Mouse (Mus musculus) testis, adult 2 months (tissue): Measurements from ENCODE around the gene Armc6. TPM values are rescaled to one million over a fixed set of nuclear protein-coding genes. Genes with fewer than 3 reads are reported as not detected.
A peak's percentile ranks its signal among the peaks of the same experiment; 100 is the strongest.
"Not testable (repeated sequence)": the region's sequence is repeated elsewhere in the genome, so short reads cannot be mapped to it uniquely, and the experiment has no call there.

ENCODE experiments used
- H3K27ac ChIP-seq: fragments of 200-500 bp; 2 replicates; pipeline ENCODE4 v1.5.1; 2012; ENCODE audit warnings: low read depth, low read length; ENCODE audit not compliant: control insufficient read depth, insufficient read depth
- H3K27me3 ChIP-seq: fragments of 200-500 bp; 2 replicates; pipeline ENCODE4 v1.6.1; 2012; ENCODE audit warnings: mild to moderate bottlenecking, low read length, moderate library complexity; ENCODE audit not compliant: control insufficient read depth, insufficient read depth
- H3K36me3 ChIP-seq: fragments of 200-500 bp; 2 replicates; pipeline ENCODE4 v1.6.1; 2012; ENCODE audit warnings: mild to moderate bottlenecking, low read length; ENCODE audit not compliant: control insufficient read depth, insufficient read depth
- H3K4me1 ChIP-seq: fragments of 200-500 bp; 2 replicates; pipeline ENCODE4 v1.6.1; 2012; ENCODE audit warnings: low read length; ENCODE audit not compliant: control insufficient read depth, insufficient read depth
- H3K4me3 ChIP-seq: fragments of 200-500 bp; 2 replicates; pipeline ENCODE4 v1.5.1; 2012; ENCODE audit warnings: low read depth, mild to moderate bottlenecking, low read length, moderate library complexity, mixed read lengths; ENCODE audit not compliant: control insufficient read depth
- CTCF ChIP-seq: fragments of 200-500 bp; IDR thresholded peaks from 2 replicates; pipeline ENCODE4 v1.5.1; 2012; ENCODE audit warnings: low read depth, mild to moderate bottlenecking, inconsistent platforms, low read length, moderate library complexity; ENCODE audit not compliant: control insufficient read depth, insufficient read depth, insufficient replicate concordance
- POLR2A ChIP-seq: fragments of 200-500 bp; IDR thresholded peaks from 2 replicates; pipeline ENCODE4 v1.6.1; 2012; ENCODE audit warnings: low read depth, mild to moderate bottlenecking, inconsistent platforms, low read length, moderate library complexity; ENCODE audit not compliant: control insufficient read depth
- polyA plus RNA-seq: library from polyadenylated mRNA; depleted of rRNA; stranded (reverse); fragments of >200 nt; gene quantifications from 2 replicates; pipeline ENCODE4 v1.2.3, GENCODE M21; 2012

Armc6 gene
- polyA plus RNA-seq, 1 experiment: 5.4 TPM

DNA sequence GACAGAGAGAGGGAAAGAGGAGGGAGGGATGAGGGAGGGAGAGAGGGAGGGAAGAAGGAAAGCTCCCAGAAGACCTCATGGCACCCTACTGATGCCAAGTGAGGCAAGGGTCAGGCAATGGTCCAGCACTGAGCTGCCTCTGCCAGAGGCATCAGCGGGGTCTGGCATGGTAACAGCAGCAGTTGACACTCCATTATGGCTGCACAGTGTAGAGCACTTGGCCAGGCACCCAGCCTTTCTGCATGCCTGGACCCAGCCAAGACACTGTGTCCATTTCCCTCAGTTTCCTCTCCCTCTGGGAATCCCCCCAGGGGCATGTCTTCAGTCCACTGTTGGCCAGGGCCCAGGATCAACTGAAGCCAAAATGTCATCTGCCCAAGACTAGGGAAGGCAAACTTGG, 17.7 kb downstream of the Armc6 start:
- H3K4me3 ChIP-seq: no peak overlapping the region
- peaks cover 10% of the 10 kb centered on the region for H3K4me1 ChIP-seq
- H3K36me3 ChIP-seq: no peaks in the 10 kb centered on the region
- H3K27me3 ChIP-seq: no peaks in the 10 kb centered on the region
- TF ChIP-seq CTCF: no peak
- TF ChIP-seq POLR2A: no peak
- no peak overlapping the region for H3K27ac ChIP-seq

DNA sequence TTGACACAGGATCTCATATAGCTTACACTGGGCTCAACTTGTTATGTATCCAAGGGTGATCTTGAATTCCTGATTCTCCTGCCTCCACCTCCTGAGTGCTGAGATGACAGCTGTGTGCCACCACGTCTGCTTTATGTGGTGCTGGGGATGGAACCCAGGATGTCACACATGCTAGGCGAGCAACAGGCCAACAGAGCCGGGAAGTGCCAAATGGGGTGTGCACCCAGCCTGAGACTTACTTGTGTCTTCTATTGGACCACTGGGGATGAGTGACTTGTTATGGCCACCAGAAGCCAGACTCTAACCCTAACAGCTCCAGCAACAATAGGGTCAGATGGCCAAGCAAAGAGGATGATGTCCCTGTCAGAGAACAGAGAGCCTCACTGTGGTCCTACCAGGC, 18.1 kb downstream of the Armc6 start:
- H3K4me1 ChIP-seq: peaks cover 11% of the 10 kb centered on the region
- H3K4me3 ChIP-seq, H3K27ac ChIP-seq, H3K36me3 ChIP-seq, H3K27me3 ChIP-seq: not testable (repeated sequence)

DNA sequence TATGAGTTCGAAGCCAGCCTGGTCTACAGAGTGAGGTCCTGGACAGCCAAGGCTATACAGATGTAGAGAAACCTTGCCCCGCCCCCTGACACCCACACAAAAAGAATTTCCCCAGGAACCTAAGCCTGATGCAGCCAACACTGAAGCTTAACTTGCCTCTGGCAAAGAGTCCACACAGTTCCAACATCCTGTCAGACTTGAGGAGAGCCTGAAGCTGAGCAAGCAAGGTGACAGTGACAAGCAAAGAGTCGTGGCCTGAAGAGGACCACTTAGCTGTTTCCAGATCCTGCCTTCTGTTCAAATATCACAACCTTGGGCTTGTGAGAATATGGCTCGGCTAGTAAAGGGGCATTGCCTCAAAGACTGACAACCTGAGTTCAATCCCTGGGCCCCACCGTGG, 19.2 kb downstream of the Armc6 start:
- H3K4me1 ChIP-seq: peaks cover 8% of the 10 kb centered on the region
- H3K4me3 ChIP-seq: no peak overlapping the region
- no peaks in the 10 kb centered on the region for H3K36me3 ChIP-seq
- H3K27me3 ChIP-seq: no peaks in the 10 kb centered on the region
- no peak for TF ChIP-seq CTCF
- no peak for TF ChIP-seq POLR2A
- H3K27ac ChIP-seq: no peak overlapping the region

DNA sequence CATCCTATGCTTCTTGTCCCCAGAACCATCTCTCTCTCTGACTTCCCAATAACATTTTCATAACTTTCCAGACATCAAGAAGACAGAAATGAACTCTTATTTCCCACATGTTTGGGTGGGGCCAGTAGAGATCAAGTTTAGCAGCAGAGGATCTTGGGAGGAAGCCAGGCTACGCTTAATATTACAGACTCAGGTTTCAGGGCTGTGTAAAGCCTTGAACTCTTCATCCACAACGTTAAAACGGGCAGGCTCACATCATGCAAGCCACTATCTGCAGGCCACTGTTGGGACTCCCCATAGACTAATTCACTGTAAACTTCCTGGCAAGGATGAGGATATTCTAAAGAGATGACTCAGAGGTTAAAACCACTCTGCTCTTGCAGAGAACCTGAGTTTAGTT, 19.9 kb downstream of the Armc6 start:
- Histone ChIP-seq H3K4me3 (no peak overlapping the region), H3K27ac (no peak overlapping the region), H3K36me3 (no peaks in the 10 kb centered on the region), H3K4me1 (peaks cover 8% of the 10 kb centered on the region), H3K27me3 (no peaks in the 10 kb centered on the region)
- TF ChIP-seq CTCF (no peak), POLR2A (no peak)

DNA sequence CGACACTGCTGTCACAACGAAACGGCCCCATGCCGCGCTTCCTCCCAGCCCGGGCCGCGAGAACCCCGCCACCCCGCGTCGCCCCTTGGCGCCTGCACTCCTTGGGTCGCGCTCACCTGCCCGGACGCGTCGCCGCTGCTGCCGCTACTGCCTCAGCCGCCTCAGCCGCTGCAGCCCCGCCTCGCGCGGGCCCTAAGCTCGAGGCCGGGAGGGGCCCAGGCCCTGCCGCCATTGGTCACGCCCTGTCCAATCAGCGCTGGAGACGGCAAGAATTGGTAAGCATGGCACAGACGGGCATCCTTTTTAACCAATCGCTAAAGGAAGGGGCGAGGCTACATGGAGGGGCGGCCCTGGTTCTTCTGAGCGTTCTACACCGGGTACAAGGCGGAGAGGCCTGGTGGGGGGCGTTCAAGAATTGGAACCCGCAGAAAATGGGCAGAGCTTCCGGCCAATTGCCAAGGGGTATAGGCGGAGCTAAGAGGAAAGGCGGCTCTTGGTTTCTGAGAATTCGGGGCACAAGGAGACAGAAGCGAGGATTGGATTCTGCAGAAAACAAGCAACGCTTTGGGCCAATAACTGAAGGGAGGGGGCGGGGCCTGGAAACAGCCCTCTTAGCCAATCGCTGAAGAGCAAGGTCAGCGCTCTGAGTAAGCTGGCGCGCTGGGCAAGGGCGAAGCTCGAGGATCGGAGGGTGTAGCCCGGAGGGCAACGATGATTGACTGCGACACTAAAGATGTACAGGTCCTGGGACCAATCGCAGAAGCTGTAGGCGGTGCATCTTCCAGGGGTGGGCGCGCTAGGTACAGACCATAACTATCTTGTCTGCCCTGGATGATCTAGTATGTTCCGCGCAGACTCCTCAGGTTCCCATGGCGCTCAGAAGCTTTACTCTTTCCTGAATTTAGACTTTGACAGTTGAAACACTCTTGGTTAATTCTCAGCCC, 21.9 kb downstream of the Armc6 start, which contains the start of gene Slc25a42:
Slc25a42 (minus strand) TSS at position 194 of the 944 bp plus-strand sequence.
- Histone ChIP-seq H3K27me3 (no peaks in the 10 kb centered on the region), H3K4me3 (peak within 1 kb of the TSS; percentile 91), H3K4me1 (peaks cover 8% of the 10 kb centered on the region), H3K36me3 (no peaks in the 10 kb centered on the region), H3K27ac (peak within 1 kb of the TSS; percentile 45)
- TF ChIP-seq POLR2A (peak; percentile 55), CTCF (no peak)

DNA sequence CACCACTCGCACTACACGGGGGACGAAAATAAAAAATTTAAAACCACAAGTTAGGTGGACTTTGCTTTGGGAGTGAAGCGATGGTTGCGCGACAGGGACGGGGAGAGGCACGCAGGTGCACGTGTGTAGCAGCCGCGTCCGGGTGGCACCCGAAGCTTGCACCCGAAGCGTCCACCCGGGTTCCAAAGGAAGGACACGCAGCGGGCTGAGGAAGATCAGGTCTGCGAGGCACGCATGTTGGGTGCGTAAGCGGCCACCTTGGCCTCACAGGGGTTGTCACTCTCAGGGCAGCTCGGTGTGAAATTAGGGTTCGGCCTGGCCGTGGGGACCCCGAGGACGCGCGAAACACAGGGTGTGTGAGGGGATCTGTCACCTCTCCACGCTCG, 22.5 kb downstream of the Armc6 start:
- peaks cover 8% of the 10 kb centered on the region for H3K4me1 ChIP-seq
- H3K27me3 ChIP-seq: no peaks in the 10 kb centered on the region
- peak overlapping the region; percentile 7 for H3K27ac ChIP-seq
- H3K36me3 ChIP-seq: no peaks in the 10 kb centered on the region
- peak overlapping the region; percentile 91 for H3K4me3 ChIP-seq
- no peak for TF ChIP-seq CTCF
- TF ChIP-seq POLR2A: no peak

DNA sequence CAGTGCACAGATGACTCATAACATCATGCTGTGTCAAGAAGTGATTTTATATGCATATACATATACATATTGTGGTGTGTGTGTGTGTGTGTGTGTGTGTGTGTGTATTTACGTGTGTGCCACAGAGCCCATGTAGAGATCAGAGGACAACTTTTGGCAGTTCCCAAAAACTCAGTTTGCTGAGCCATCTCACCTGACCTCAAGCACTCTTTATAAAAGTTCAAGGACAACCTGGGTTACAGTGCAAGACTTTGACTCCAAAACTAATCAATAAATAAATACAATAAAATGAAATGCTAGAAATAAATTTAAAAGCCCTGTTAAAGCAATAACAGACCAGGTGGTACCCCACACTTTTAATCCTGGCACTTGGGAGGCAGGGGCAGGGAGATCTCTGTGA, 23.0 kb downstream of the Armc6 start:
- Histone ChIP-seq H3K4me3 (peak overlapping the region; percentile 91), H3K27me3 (no peaks in the 10 kb centered on the region), H3K36me3 (no peaks in the 10 kb centered on the region), H3K27ac (no peak overlapping the region; the same call in 1 of the 2 replicates), H3K4me1 (peaks cover 8% of the 10 kb centered on the region)
- no peak for TF ChIP-seq POLR2A
- TF ChIP-seq CTCF: no peak
